Mouse (Mus musculus): ENCODE data around the gene Pnma5.

GRCm38 (mm10) chrX:73007597-73008479, 29.1 kb downstream of the Pnma5 start:
- TF ChIP-seq CTCF (IDR thresholded peaks at IDR 0.05; ENCODE audit: borderline replicate concordance, insufficient read depth, low read length) = peak; percentile 86
- TF ChIP-seq POLR2A (IDR thresholded peaks at IDR 0.05; ENCODE audit: low read depth, low read length) = peak; percentile 83

Data from embryonic fibroblast, embryonic 13.5 days (primary cell).